Mouse (Mus musculus) spleen, adult 2 months (tissue): ENCODE results near the gene Serinc5. TPM values are rescaled to one million over a fixed set of nuclear protein-coding genes. Genes with fewer than 3 reads are reported as not detected.

Source experiments
- DNase-seq, 2 experiments: peaks; one replicate each; pipeline versions ENCODE4 v3.0.0 to v3.0.0-alpha.2; 2012 to 2021; ENCODE audit warnings: low spot score in 2 of 2, low read depth in 1 of 2
- H3K27ac ChIP-seq: fragments of 200-500 bp; 2 replicates; pipeline ENCODE4 v1.5.1; 2012; ENCODE audit warnings: low read length, inconsistent platforms; ENCODE audit not compliant: insufficient read depth
- H3K27me3 ChIP-seq: fragments of 200-500 bp; 2 replicates; pipeline ENCODE4 v1.6.1; 2012; ENCODE audit warnings: mild to moderate bottlenecking, moderate library complexity, low read length, inconsistent platforms; ENCODE audit not compliant: control insufficient read depth, insufficient read depth
- H3K36me3 ChIP-seq: fragments of 200-500 bp; 2 replicates; pipeline ENCODE4 v1.6.1; 2012; ENCODE audit warnings: mild to moderate bottlenecking, low read length, inconsistent platforms; ENCODE audit not compliant: control insufficient read depth, insufficient read depth
- H3K4me1 ChIP-seq: fragments of 200-500 bp; 2 replicates; pipeline ENCODE4 v1.6.1; 2011; ENCODE audit warnings: inconsistent platforms; ENCODE audit not compliant: control insufficient read depth, insufficient read depth, insufficient read length
- H3K4me3 ChIP-seq: fragments of 200-500 bp; 2 replicates; pipeline ENCODE4 v1.5.1; 2011; ENCODE audit warnings: mild to moderate bottlenecking, inconsistent platforms; ENCODE audit not compliant: insufficient read depth, insufficient read length; ENCODE audit errors: extremely low read depth
- CTCF ChIP-seq: fragments of 200-500 bp; IDR thresholded peaks from 2 replicates; pipeline ENCODE4 v1.5.1; 2011; ENCODE audit warnings: mild to moderate bottlenecking, inconsistent platforms; ENCODE audit not compliant: insufficient read depth, insufficient read length, insufficient replicate concordance; ENCODE audit errors: extremely low read depth
- POLR2A ChIP-seq: fragments of 200-500 bp; IDR thresholded peaks from 2 replicates; pipeline ENCODE4 v1.6.1; 2011; ENCODE audit warnings: low read depth, low read length, inconsistent platforms
- WGBS: fragments of 180-500 bp; shearing (Covaris S2); methylation state at CpG from one replicate; pipeline ENCODE4 v1.1.7; 2018; 5-methylcytosine and 5-hydroxymethylcytosine counted together
- polyA plus RNA-seq: library from polyadenylated mRNA; depleted of rRNA; stranded (reverse); fragments of >200 nt; gene quantifications from 2 replicates; pipeline ENCODE4 v1.2.3, GENCODE M21; 2012

Serinc5 gene
- polyA plus RNA-seq, 1 experiment: 16.4 TPM

DNA sequence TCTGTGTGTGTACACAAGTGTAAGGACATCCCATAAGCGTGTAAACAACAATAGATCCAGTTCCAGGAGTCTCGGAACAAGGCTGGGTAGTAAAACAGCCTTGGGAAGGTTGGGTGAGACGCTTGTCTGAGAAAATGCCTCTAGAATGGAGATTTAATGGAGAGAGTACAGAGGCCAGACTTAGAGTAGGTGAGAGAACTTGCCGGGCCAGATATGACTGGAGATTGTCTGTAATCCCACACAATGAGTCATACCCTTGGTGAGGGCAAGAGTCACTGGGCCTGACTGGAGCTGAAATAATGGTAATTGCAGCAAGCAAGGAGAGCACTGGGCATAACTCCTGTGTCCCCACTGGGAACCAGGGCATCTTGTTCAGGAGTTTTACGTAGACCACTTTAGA is 2.2 kb downstream of the Serinc5 start:
- H3K27ac ChIP-seq: no peak overlapping the region
- TF ChIP-seq POLR2A (no peak), CTCF (no peak)
- peaks cover 4% of the 10 kb centered on the region for H3K4me1 ChIP-seq
- no peaks in the 10 kb centered on the region for H3K27me3 ChIP-seq
- no peak for DNase-seq
- no peak overlapping the region for H3K4me3 ChIP-seq
- H3K36me3 ChIP-seq: no peaks in the 10 kb centered on the region
- 92% methylated on average over 5 of the region's 5 CpGs for WGBS

DNA sequence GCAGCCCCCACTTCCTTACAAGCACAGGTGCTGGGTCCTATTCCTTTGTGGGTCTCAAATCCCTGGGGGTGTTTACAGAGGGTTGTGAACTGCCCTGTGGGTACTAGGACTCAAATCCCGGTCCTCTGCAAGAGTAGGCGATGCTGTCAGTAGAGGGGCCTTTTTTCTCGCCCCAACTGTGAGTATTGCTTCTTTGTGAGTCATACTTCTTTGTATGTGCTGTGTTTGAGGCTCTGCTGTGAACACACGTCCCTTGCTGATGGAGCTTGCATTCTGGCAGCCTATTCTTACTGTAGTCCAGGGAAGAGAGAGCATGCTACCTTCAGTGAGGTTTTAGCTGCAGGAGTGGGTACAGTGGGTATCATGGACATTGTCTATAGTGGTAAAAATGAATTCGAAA is 4.3 kb downstream of the Serinc5 start:
- no peak overlapping the region for H3K4me3 ChIP-seq
- H3K4me1 ChIP-seq: peaks cover 4% of the 10 kb centered on the region
- 70% methylated on average over 5 of the region's 5 CpGs for WGBS
- DNase-seq: no peak
- no peaks in the 10 kb centered on the region for H3K27me3 ChIP-seq
- H3K27ac ChIP-seq: no peak overlapping the region
- no peaks in the 10 kb centered on the region for H3K36me3 ChIP-seq
- TF ChIP-seq POLR2A: no peak
- no peak for TF ChIP-seq CTCF

DNA sequence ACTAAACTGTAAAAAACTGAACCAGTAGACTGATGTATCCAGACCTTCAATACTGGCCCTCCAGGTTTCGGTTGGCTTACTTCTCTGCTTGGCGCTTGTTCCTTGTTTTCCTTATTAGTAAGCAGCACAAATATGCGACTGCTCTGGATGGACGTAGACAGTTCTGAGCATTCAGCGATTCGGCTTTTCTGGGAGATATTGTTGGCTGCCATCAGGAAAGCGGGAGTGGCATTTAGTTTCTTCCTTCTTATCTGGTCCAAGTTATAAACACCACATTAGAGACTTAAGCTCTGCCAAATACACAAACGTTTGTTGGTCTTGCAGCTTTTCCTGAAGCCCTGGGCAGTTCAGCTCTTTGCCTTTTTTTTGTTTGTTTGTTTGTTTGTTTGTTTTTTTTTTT is 5.6 kb downstream of the Serinc5 start:
- no peak for TF ChIP-seq CTCF
- TF ChIP-seq POLR2A: no peak
- no peak for DNase-seq
- 92% methylated on average over 8 of the region's 8 CpGs for WGBS
- H3K4me3 ChIP-seq: no peak overlapping the region
- no peaks in the 10 kb centered on the region for H3K36me3 ChIP-seq
- peaks cover 4% of the 10 kb centered on the region for H3K4me1 ChIP-seq
- no peak overlapping the region for H3K27ac ChIP-seq
- H3K27me3 ChIP-seq: no peaks in the 10 kb centered on the region

DNA sequence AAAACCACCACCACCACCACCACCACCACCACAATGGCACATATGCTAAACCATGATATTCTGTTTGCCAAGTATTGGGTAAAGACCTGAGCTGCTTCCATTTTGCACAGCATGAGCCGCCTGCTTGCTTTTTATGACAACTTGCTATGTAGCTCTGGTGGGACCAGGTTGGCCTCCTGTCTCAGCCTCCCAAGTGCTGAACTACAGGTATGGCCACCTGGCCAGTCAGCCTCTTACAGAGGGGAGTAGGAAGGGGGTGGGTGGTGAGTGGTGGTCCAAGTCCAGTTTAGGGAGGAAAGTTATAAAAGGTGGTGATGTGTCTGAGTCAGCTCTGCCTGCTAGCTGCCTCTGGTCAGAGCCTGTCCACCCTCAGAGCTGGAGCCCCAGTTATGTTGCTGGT is 15.3 kb downstream of the Serinc5 start:
- TF ChIP-seq POLR2A (no peak), CTCF (no peak)
- Histone ChIP-seq H3K36me3 (peaks cover 3% of the 10 kb centered on the region), H3K4me3 (no peak overlapping the region), H3K4me1 (no peaks in the 10 kb centered on the region), H3K27me3 (no peaks in the 10 kb centered on the region), H3K27ac (no peak overlapping the region)
- WGBS: 91% methylated on average over 1 of the region's 1 CpGs
- no peak for DNase-seq

DNA sequence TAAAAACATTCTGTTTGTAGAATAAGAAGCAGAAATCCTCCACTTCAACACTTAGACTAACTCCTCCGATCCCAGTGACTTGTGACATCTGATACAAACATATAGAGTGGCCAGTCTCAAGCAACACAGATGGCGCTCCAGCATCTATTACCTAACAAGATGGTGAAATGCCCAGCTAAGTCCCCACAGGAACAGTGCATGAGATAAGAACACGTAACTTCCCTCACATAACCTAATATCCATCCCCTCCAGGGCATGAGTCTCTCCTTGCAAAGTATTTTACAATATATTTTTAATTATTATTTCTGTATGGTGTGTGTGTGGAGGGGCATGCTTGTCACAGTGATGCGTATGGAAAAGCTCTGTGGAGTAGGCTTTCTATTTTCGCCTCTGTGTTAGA is 15.8 kb downstream of the Serinc5 start:
- H3K27me3 ChIP-seq: no peaks in the 10 kb centered on the region
- 97% methylated on average over 5 of the region's 5 CpGs for WGBS
- TF ChIP-seq CTCF: no peak
- TF ChIP-seq POLR2A: no peak
- H3K4me1 ChIP-seq: no peaks in the 10 kb centered on the region
- H3K27ac ChIP-seq: no peak overlapping the region
- H3K36me3 ChIP-seq: peaks cover 3% of the 10 kb centered on the region
- DNase-seq: no peak
- no peak overlapping the region for H3K4me3 ChIP-seq

DNA sequence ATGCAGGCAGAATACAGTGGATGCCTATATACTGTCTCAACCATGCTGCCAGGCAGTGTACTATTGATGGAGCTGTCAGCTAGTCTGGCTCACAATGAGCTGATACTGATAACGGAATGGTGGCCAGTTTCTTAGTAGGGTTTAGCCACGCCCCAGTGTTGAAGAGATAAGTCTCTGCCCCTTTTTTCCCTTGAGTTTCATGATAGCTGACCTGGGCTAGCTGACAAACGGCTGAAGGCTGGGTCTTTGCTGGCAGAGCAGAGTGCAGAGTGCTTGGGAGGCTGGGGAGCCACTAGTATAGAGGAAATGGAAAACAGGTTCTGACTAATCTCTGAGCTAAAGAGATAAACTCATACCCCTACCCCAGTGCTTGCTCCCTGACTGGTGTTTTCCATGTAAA is 18.6 kb downstream of the Serinc5 start:
- H3K27me3 ChIP-seq: no peaks in the 10 kb centered on the region
- no peaks in the 10 kb centered on the region for H3K4me1 ChIP-seq
- no peak overlapping the region for H3K27ac ChIP-seq
- TF ChIP-seq POLR2A: no peak
- no peak for TF ChIP-seq CTCF
- 89% methylated on average over 3 of the region's 3 CpGs for WGBS
- DNase-seq: no peak
- peaks cover 3% of the 10 kb centered on the region for H3K36me3 ChIP-seq
- no peak overlapping the region for H3K4me3 ChIP-seq

DNA sequence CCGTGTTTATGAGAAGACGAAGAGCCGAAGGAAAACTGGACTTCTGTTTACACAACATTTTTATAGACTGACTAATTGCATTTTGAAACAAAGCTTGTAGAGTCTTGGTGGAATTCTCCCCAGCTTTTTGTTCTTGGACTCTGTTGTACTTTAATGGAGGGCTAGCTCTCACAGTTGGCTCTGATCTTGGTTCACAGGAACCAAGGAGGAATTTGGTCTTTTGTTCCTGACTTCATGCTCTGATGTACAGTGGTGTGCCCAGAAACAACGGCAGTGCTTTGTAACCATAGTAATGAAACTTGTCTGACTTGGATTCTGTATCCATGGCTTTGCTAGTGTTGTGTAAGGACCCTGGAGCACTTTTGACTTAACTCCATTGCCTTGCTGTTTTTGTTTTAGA is 20.6 kb downstream of the Serinc5 start:
- TF ChIP-seq POLR2A: no peak
- TF ChIP-seq CTCF: no peak
- Histone ChIP-seq H3K4me3 (no peak overlapping the region), H3K4me1 (peaks cover 2% of the 10 kb centered on the region; the same call in 1 of the 2 replicates), H3K27me3 (no peaks in the 10 kb centered on the region), H3K27ac (no peak overlapping the region), H3K36me3 (no peaks in the 10 kb centered on the region)
- WGBS: 89% methylated on average over 4 of the region's 4 CpGs
- no peak for DNase-seq

DNA sequence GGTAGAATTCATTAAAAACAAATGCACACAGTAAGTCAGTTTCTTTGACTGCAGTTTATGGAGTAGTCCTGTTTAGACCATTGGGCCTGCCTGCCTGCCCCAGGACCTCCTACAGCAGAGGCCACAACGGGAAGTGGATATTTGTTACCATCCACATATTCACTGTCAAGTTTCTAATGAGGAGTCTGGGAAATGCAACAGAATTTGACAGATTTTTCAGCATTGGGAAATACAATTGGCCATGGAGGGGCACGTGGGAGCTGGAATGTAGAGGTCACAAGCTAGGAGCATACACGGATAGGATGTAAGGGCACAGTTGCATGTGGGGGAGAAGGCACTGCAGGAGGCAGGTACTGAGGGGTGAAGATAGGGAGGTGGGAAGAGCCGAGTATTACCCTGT is 21.7 kb downstream of the Serinc5 start:
- 86% methylated on average over 4 of the region's 4 CpGs for WGBS
- Histone ChIP-seq H3K27ac (no peak overlapping the region), H3K4me3 (no peak overlapping the region), H3K4me1 (peaks cover 5% of the 10 kb centered on the region; the same call in 1 of the 2 replicates), H3K36me3 (no peaks in the 10 kb centered on the region), H3K27me3 (no peaks in the 10 kb centered on the region)
- no peak for DNase-seq
- TF ChIP-seq CTCF (no peak), POLR2A (no peak)
